Comparison of ENCODE assay signal across 8 mouse cellular contexts in genomic region chr13:12680283-12680953, GRCm38 (mm10).
DNase-seq lines count a peak whose midpoint lies in the region; ATAC-seq and TF ChIP-seq lines count a peak whose summit lies in the region.
"Not testable (repeated sequence)": the region's sequence is repeated elsewhere in the genome, so short reads cannot be mapped to it uniquely, and the experiment has no call there.

No protein-coding gene starts in this region.

- peak; percentile 3 for DNase-seq in c-Kit-positive CD71-positive TER-119-positive erythroid progenitor cells, embryonic 14.5 days (ENCODE audit: low spot score)
- peak; percentile 57 to 60 for DNase-seq in heart, postnatal 36 days
- DNase-seq in kidney, postnatal 4 days, result peak; percentile 52 to 67
- peak; percentile 8 to 37 for DNase-seq in monocyte, adult 2 months (ENCODE audit: low read depth in 1 of 2, low spot score in 2 of 2)
- peak; percentile 25 to 46 for DNase-seq in spleen, postnatal 36 days (ENCODE audit: low spot score in 2 of 2)

- H3K9me3 ChIP-seq in ES-Bruce4 (replicated peaks; ENCODE audit: control insufficient read depth, insufficient read depth, low read length, poor library complexity, severe bottlenecking); forebrain, embryonic 13.5 days (replicated peaks); liver, embryonic 12.5 days (replicated peaks): not testable (repeated sequence)

- not testable (repeated sequence) for H3K36me3 ChIP-seq in ES-Bruce4 (ENCODE audit: control insufficient read depth, insufficient read depth, low read length, poor library complexity, severe bottlenecking); forebrain, embryonic 13.5 days (ENCODE audit: poor library complexity, severe bottlenecking); liver, embryonic 12.5 days

- not testable (repeated sequence) for H3K9ac ChIP-seq in ES-Bruce4 (ENCODE audit: low read depth, poor library complexity, severe bottlenecking); forebrain, embryonic 13.5 days; liver, embryonic 12.5 days

- ATAC-seq in forebrain, embryonic 13.5 days, result peak; percentile 75
- not testable (repeated sequence) for ATAC-seq in liver, embryonic 12.5 days

- not testable (repeated sequence) for H3K4me1 ChIP-seq in ES-Bruce4 (ENCODE audit: control insufficient read depth, insufficient read depth, low read length); forebrain, embryonic 13.5 days; liver, embryonic 12.5 days

- H3K4me3 ChIP-seq in ES-Bruce4 (ENCODE audit: low read depth, low read length), result peak overlapping the region; percentile 19
- H3K4me3 ChIP-seq in forebrain, embryonic 13.5 days, result not testable (repeated sequence)
- H3K4me3 ChIP-seq in liver, embryonic 12.5 days, result peak overlapping the region; percentile 22; the same call in 1 of the 2 replicates

- not testable (repeated sequence) for H3K27ac ChIP-seq in ES-Bruce4 (ENCODE audit: insufficient read depth, low read length); forebrain, embryonic 13.5 days; liver, embryonic 12.5 days

- not testable (repeated sequence) for TF ChIP-seq POLR2A in ES-Bruce4 (IDR thresholded peaks at IDR 0.05; ENCODE audit: insufficient read depth, low read length)

- intact Hi-C loops in heart, postnatal 36 days (cut with DNase I), result loop anchor here (2.0 kb wide), 1 partner anchor 208 kb away; no protein-coding TSS in a partner anchor

- peak overlapping the region; percentile 39 for H3K4me2 ChIP-seq in forebrain, embryonic 13.5 days
- peak overlapping the region; percentile 47 for H3K4me2 ChIP-seq in liver, embryonic 12.5 days

- not testable (repeated sequence) for H3K27me3 ChIP-seq in ES-Bruce4 (ENCODE audit: control insufficient read depth, insufficient read depth, low read length, poor library complexity, severe bottlenecking); forebrain, embryonic 13.5 days; liver, embryonic 12.5 days (replicated peaks)

- peak; percentile 21 for TF ChIP-seq CTCF in ES-Bruce4 (IDR thresholded peaks at IDR 0.05; ENCODE audit: low read depth, low read length)

- TF ChIP-seq EP300 in ES-Bruce4 (IDR thresholded peaks at IDR 0.05; ENCODE audit: insufficient read depth, low read depth, low read length), result not testable (repeated sequence)

- WGBS in forebrain, embryonic 13.5 days, result 13% methylated on average over 19 of the region's 19 CpGs
- WGBS in liver, embryonic 12.5 days (ENCODE audit: insufficient replicate concordance), result 11% methylated on average over 19 of the region's 19 CpGs

Comparison
In these comparisons a context has a peak if more than half of its experiments do, and no peak if none do; other contexts are left out.
1. DNase-seq: peak in every context shown above with its lines; median percentile 60 in kidney, postnatal 4 days; 58 in heart, postnatal 36 days; 36 in spleen, postnatal 36 days; 22 in monocyte, adult 2 months; 3 in c-Kit-positive CD71-positive TER-119-positive erythroid progenitor cells, embryonic 14.5 days.